Mouse (Mus musculus) retina, adult 2 months (tissue): Measurements from ENCODE around the gene Bricd5.

ENCODE experiments used
- DNase-seq: peaks from one replicate; pipeline ENCODE4 v3.0.0-alpha.2; 2012; ENCODE audit warnings: low read depth, low spot score

The Bricd5 gene

DNA sequence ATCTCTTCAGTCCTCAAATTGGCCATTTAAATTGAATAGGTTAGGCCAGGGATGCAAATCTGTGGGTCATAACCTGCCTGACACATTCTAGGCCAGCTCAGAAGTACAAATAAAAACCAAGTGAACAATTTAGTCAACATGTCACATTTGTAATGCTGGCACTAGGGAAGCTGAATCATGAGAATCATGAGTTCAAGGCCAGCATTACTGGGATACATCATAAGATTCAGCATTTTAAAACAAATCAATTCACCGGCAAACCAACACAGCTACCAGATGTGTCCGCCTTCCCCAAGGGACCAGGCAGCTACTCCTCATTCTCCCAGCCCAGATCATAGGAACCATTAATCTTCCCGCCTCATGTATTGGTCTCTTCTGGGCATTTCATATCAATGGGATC lies 9.8 kb downstream of the Bricd5 start:
- no peak for DNase-seq

DNA sequence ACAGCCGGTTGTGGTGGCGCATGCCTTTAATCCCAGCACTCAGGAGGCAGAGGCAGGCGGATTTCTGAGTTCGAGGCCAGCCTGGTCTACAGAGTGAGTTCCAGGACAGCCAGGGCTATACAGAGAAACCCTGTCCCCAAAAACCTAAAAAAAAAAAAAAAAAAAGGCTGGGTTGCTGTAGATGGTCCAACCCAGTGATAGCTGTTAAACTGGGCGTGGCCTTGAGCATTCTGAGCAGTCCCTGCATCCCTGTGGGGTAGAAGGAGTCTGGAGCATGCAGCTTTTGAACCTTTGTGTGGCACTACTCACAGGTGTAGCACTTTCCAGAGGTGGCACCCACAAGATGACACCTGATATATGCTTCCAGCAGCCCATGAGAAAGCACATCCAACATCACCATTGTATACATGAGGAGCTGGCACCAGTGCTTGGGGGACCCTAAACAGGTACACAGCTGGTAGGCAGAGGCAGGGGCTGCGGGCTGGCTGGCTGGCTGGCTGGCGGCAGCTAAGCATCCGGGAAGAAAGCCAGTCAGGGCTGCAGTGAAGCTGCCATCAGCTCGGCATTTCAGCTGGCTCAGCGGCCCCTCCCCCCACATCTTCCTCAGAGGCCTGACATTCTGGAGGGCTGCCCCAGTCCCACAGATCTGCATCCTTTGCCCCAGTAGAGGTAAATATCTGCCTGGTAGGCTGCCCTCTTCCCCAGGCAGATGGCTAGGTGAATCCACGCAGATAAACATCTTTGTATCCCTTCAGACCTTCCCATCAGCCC lies 11.6 kb downstream of the Bricd5 start:
- DNase-seq, result no peak

DNA sequence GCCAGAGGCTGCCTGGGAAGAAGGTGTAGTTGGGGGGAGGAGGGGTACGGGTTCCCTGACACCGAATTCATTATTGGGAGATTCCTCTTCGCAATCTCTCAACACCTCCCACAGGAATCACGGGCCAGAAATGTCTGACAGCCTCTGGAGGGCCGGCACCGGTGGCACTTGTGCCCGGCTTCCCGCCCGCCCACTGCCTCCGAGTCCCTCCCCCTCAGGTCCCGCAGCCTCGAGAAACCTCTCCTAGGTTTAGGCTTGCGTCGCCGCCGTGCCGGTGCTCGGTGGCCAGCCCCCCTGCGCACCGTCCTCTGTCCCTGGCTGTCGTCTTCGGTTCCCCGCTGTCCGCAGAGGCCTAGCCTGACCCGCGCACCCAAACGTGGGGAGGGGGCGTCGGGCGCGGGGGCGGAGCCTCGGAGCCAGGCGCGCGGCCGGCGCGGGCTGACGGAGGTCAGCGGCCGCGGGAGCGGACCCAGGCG lies 14.5 kb downstream of the Bricd5 start, which contains the start of gene Caskin1:
TSS of gene Caskin1 (plus strand) at position 416 of the 476 bp plus-strand sequence.
- no peak for DNase-seq

DNA sequence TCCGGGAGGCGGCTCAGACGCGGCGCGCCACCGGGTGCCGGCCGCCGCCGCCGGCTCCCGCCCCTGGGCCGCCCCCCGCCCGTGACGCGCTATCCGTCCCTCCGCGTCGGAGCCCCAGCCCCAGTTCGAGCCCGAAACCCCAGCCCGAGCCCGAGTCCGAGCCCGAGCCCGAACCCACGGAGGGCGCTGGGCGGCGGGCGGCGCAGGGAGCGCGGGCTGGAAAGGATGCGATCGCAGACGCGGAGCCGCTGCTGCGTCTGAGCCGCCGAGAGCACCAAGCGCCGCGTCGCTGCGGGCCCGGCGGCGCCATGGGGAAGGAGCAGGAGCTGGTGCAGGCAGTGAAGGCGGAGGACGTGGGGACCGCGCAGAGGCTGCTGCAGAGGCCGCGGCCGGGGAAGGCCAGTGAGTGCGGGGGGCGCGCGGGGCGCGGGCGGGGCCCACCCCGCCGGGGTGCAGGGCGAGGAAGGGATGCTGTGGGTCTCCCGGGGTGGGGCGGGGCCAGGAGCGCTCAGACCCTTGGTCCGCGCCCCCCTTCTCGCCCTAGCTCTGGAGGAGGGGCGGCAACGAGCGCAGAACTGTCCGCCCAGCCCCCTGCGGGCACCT lies 15.1 kb downstream of the Bricd5 start:
- DNase-seq, result no peak

GRCm38 (mm10) chr17:24489265-24490030 lies 15.8 kb downstream of the Bricd5 start:
- no peak for DNase-seq

GRCm38 (mm10) chr17:24490399-24490798 lies 16.7 kb downstream of the Bricd5 start:
- no peak for DNase-seq

DNA sequence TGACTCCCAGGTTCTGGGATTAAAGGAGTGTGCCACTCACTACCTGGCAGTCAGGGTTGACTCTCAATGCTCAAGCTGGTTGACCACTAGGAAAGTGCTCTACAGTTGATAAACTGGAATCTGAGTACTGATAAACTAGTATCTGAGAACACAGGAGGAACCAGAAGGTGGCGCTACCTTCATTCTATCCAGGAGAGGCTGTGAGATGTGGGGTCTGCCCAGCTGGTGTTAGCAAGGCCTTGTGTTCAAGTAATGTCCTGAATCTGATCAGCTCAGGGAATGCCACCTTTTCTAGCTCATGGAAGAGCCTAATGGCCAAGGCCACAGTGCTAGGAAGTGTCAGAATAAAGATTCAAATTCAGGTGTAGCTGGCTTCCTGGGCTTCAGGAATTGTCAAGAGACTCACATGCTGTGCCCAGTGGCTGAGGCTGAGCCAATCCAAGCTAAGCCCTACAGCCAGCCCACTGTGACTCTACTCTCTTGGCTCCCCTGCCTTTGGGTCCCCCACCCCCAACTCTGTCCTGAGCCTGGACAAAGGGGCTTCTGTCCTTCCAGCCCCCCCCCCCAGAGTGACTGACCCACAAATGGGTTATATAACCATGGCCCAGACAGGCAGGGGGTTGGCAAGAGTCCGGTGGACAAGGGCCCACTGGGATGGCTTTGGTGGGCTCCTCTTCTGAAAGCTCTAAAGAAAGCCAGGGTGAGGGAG lies 21.1 kb downstream of the Bricd5 start:
- no peak for DNase-seq

DNA sequence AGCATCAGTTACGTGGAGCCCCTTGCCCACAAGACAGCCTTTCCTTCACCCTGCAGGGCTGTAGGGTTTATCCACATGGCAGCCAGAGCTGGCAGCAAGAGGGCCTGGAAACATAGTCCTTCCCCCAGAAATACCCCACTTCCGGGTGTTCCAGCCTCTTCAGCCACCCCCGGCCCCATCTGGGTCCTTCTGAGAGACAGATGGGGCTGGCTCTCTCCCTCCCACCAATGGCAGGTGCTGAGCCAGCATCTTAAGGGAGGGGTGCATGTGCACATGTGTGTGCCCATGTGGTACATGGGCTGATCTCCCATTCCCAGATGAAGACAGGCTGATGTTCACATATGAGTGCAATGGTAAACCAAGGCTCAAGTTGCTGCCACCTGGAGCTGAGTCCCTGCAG lies 21.8 kb downstream of the Bricd5 start:
- DNase-seq, result no peak

DNA sequence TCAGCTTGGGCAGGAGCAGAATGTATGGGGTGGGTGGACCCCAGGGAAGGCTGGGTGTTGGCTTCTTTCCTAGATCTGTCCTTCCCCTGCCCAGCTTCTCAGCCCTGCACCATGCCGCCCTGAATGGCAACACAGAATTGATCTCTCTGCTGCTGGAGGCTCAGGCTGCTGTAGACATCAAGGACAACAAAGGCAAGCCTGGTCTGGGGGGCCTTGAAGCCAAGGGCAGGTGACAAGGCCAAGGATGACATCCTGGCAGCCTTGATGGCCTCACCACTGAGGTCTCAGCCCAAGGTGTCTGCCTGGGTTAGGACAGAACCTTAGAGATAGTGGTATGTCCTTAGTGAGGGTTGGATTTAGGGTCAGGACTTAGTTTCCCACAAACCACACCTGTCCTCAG lies 22.3 kb downstream of the Bricd5 start:
- no peak for DNase-seq

GRCm38 (mm10) chr17:24502208-24502607 lies 28.5 kb downstream of the Bricd5 start:
- peak; percentile 65 for DNase-seq

- no peak for DNase-seq
Observed at GRCm38 (mm10) chr17:24504085-24504484, 30.4 kb downstream of the Bricd5 start.

DNA sequence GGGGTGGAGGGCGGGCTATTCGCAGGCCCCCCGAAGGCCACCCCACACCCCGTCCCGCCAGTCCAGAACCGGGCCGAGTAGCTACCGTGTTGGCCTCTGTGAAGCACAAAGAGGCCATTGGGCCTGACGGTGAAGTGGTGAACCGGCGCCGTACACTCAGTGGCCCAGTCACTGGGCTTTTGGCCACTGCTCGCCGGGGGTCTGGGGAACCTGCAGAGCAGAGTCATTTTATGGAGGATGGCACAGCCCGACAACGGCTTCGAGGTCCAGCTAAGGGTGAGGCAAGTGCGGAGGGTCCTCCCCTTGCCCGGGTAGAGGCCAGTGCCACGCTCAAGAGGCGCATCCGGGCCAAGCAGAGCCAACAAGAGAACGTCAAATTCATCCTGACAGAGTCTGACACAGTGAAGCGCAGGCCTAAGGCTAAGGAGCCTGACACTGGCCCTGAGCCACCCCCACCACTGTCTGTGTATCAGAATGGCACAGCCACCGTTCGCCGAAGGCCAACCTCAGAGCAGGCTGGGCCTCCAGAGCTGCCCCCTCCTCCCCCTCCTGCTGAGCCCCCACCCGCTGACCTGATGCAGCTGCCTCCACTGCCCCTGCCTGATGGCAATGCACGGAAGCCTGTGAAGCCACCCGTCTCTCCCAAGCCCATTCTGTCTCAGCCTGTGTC lies 31.7 kb downstream of the Bricd5 start:
- DNase-seq, result no peak

- no peak for DNase-seq
Observed at GRCm38 (mm10) chr17:24506332-24507070, 32.8 kb downstream of the Bricd5 start.

DNA sequence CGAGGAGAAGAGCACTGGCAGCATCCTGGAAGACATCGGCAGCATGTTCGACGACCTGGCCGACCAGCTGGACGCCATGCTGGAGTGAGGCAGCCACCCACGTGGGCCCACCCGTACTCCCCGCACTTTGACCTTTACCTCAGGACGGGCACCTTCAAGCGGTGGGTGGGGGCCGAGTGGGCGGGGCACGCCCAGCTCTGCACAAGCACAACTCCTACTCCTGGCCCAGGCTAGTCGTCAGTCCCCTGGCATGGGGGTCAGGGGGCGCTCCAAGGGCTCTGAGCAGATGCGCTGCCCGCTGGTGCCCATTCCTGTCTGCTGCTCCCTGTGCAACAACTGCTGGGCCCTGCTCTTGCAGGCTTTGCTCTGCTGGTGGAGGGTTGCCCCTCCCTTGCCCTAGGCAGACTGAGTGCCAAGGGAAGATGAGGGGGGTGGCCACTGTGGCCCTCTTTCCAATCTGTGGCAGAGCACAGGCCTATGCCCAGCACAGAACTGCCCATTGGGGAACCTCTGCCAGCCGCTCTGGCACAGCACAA lies 33.5 kb downstream of the Bricd5 start:
- no peak for DNase-seq

DNA sequence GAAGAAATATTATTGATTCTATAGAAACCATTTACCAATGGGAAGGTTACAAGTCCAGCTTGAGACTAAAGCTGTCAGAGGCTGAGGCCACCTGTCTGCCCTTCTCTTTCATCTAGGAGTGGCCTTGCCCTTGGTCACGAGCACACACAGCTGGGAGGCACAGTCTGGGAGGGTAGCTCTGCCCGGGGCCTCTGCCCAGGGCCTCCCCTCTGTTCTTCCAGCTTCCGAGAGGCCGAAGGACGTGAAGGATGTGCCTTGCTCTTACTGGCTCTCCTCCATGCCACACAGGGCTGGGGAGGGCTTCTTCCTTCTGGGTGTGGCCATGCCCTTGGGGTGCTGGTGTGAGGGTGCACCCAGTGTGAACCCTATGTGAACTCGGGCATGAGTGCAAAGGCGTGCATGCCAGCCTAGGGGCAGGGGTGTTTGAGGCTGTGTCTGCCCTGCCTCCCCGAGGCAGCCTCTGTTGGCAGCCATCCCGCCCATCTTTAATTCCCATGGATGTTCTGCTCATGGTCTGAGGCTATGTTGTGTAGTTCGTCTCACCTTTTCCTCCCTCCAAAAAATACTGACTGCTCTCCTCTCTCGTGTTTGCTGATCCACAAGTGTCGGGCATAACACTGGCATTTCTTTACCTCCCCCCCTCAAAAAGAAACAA lies 34.2 kb downstream of the Bricd5 start:
- no peak for DNase-seq

GRCm38 (mm10) chr17:24513609-24514008 lies 39.9 kb downstream of the Bricd5 start:
- no peak for DNase-seq

- no peak for DNase-seq
Observed at GRCm38 (mm10) chr17:24514270-24515257, 40.9 kb downstream of the Bricd5 start.

- DNase-seq, result no peak
Observed at GRCm38 (mm10) chr17:24520450-24520849, 46.8 kb downstream of the Bricd5 start.
